Mouse (Mus musculus) kidney, embryonic 15.5 days (tissue): ENCODE measurements around the gene Sv2c. TPM values are rescaled to one million over a fixed set of nuclear protein-coding genes. Genes with fewer than 3 reads are reported as not detected.
"Not testable (repeated sequence)": the region's sequence is repeated elsewhere in the genome, so short reads cannot be mapped to it uniquely, and the experiment has no call there.

Source experiments
- ATAC-seq: fragments of 200-750 bp; cut with Nextera tagmentation; replicated peaks from 2 replicates; pipeline ENCODE4 v1.8.0; 2017; ENCODE audit warnings: moderate TSS enrichment; ENCODE audit not compliant: low FRiP score
- H3K27ac ChIP-seq: fragments of 300-500 bp; sonication (generic); 2 replicates; pipeline ENCODE4 v1.5.1; 2015; ENCODE audit warnings: mild to moderate bottlenecking, inconsistent platforms
- H3K27me3 ChIP-seq: fragments of 300-500 bp; sonication (generic); 2 replicates; pipeline ENCODE4 v1.6.1; 2015; ENCODE audit warnings: inconsistent platforms
- H3K36me3 ChIP-seq: fragments of 300-500 bp; sonication (generic); 2 replicates; pipeline ENCODE4 v1.6.1; 2015; ENCODE audit warnings: inconsistent platforms
- H3K4me1 ChIP-seq: fragments of 300-500 bp; sonication (generic); 2 replicates; pipeline ENCODE4 v1.6.1; 2015; ENCODE audit warnings: inconsistent platforms
- H3K4me2 ChIP-seq: fragments of 300-500 bp; sonication (generic); 2 replicates; pipeline ENCODE4 v1.6.1; 2015; ENCODE audit warnings: moderate library complexity, mild to moderate bottlenecking, inconsistent platforms
- H3K4me3 ChIP-seq: fragments of 300-500 bp; sonication (generic); replicated peaks from 2 replicates; pipeline ENCODE4 v1.5.1; 2015; ENCODE audit warnings: mild to moderate bottlenecking, inconsistent platforms
- H3K9ac ChIP-seq: fragments of 300-500 bp; sonication (generic); 2 replicates; pipeline ENCODE4 v1.6.1; 2015; ENCODE audit warnings: mild to moderate bottlenecking, inconsistent platforms
- H3K9me3 ChIP-seq: fragments of 300-500 bp; sonication (generic); replicated peaks from 2 replicates; pipeline ENCODE4 v1.6.1; 2016; ENCODE audit warnings: inconsistent platforms
- WGBS: fragments of 180-500 bp; shearing (Covaris S2); methylation state at CpG from one replicate; pipeline ENCODE4 v1.1.7; 2015; ENCODE audit warnings: mixed read lengths; 5-methylcytosine and 5-hydroxymethylcytosine counted together
- polyA plus RNA-seq: library from polyadenylated mRNA; unstranded; fragments of >200 nt; fragmentation: Nextera tagmentation; extraction: Ambion mirVana; gene quantifications from 2 replicates; pipeline ENCODE4 v1.2.1, GENCODE M21; 2015

Sv2c gene
- polyA plus RNA-seq, 1 experiment from 2014 or later, result 1.4 TPM

- 72% methylated on average over 6 of the region's 6 CpGs for WGBS
- Histone ChIP-seq H3K27ac (no peak overlapping the region), H3K27me3 (peaks cover 56% of the 10 kb centered on the region), H3K9me3 (no peaks in the 10 kb centered on the region), H3K4me2 (no peak overlapping the region), H3K4me3 (no peak overlapping the region), H3K9ac (no peak overlapping the region), H3K4me1 (peaks cover 12% of the 10 kb centered on the region), H3K36me3 (no peaks in the 10 kb centered on the region)
- no peak for ATAC-seq
Measured at GRCm38 (mm10) chr13:96126669-96127068, 5.7 kb downstream of the Sv2c start.

- peaks cover 39% of the 10 kb centered on the region for H3K27me3 ChIP-seq
- H3K4me2 ChIP-seq, result no peak overlapping the region
- no peaks in the 10 kb centered on the region for H3K36me3 ChIP-seq
- H3K4me3 ChIP-seq, result no peak overlapping the region
- no peak overlapping the region for H3K9ac ChIP-seq
- H3K4me1 ChIP-seq, result no peaks in the 10 kb centered on the region
- no peak overlapping the region for H3K27ac ChIP-seq
- ATAC-seq, result no peak
- H3K9me3 ChIP-seq, result no peaks in the 10 kb centered on the region
- WGBS, result 67% methylated on average over 5 of the region's 5 CpGs
Measured at GRCm38 (mm10) chr13:96125011-96125410, 7.4 kb downstream of the Sv2c start.

- Histone ChIP-seq H3K36me3 (no peaks in the 10 kb centered on the region), H3K27me3 (no peaks in the 10 kb centered on the region), H3K4me3 (no peak overlapping the region), H3K9ac (no peak overlapping the region), H3K27ac (no peak overlapping the region), H3K4me2 (no peak overlapping the region), H3K4me1 (no peaks in the 10 kb centered on the region), H3K9me3 (no peaks in the 10 kb centered on the region)
- no peak for ATAC-seq
- 81% methylated on average over 2 of the region's 2 CpGs for WGBS
Measured at GRCm38 (mm10) chr13:96112711-96113110, 19.7 kb downstream of the Sv2c start.

GRCm38 (mm10) chr13:96110767-96111166, 21.6 kb downstream of the Sv2c start:
- Histone ChIP-seq H3K9me3 (no peaks in the 10 kb centered on the region), H3K4me3 (no peak overlapping the region), H3K4me1 (no peaks in the 10 kb centered on the region), H3K36me3 (no peaks in the 10 kb centered on the region), H3K4me2 (no peak overlapping the region), H3K27me3 (no peaks in the 10 kb centered on the region), H3K27ac (no peak overlapping the region), H3K9ac (no peak overlapping the region)
- WGBS, result 66% methylated on average over 3 of the region's 3 CpGs
- no peak for ATAC-seq

GRCm38 (mm10) chr13:96106367-96106766, 26.0 kb downstream of the Sv2c start:
- no peak for ATAC-seq
- Histone ChIP-seq H3K36me3 (no peaks in the 10 kb centered on the region), H3K9ac (no peak overlapping the region), H3K4me2 (no peak overlapping the region), H3K9me3 (no peaks in the 10 kb centered on the region), H3K4me3 (no peak overlapping the region), H3K4me1 (no peaks in the 10 kb centered on the region), H3K27ac (no peak overlapping the region), H3K27me3 (no peaks in the 10 kb centered on the region)
- WGBS, result 47% methylated on average over 4 of the region's 4 CpGs

GRCm38 (mm10) chr13:96090929-96091328, 41.4 kb downstream of the Sv2c start:
- H3K36me3 ChIP-seq, result no peaks in the 10 kb centered on the region
- no peaks in the 10 kb centered on the region for H3K4me1 ChIP-seq
- H3K4me3 ChIP-seq, result no peak overlapping the region
- no peak overlapping the region for H3K4me2 ChIP-seq
- no peak overlapping the region for H3K27ac ChIP-seq
- no peak overlapping the region for H3K9ac ChIP-seq
- no peak for ATAC-seq
- WGBS, result 76% methylated on average over 4 of the region's 4 CpGs
- no peaks in the 10 kb centered on the region for H3K27me3 ChIP-seq
- no peaks in the 10 kb centered on the region for H3K9me3 ChIP-seq

GRCm38 (mm10) chr13:96085581-96086302, 46.6 kb downstream of the Sv2c start:
- no peak overlapping the region for H3K27ac ChIP-seq
- H3K4me1 ChIP-seq, result no peaks in the 10 kb centered on the region
- H3K27me3 ChIP-seq, result no peaks in the 10 kb centered on the region
- no peak overlapping the region for H3K9ac ChIP-seq
- no peak for ATAC-seq
- H3K36me3 ChIP-seq, result no peaks in the 10 kb centered on the region
- no peak overlapping the region for H3K4me2 ChIP-seq
- H3K4me3 ChIP-seq, result no peak overlapping the region
- no peaks in the 10 kb centered on the region for H3K9me3 ChIP-seq
- 88% methylated on average over 7 of the region's 7 CpGs for WGBS

- not testable (repeated sequence) for ATAC-seq, H3K4me1 ChIP-seq, H3K9ac ChIP-seq, H3K9me3 ChIP-seq, H3K27me3 ChIP-seq, H3K36me3 ChIP-seq, H3K4me2 ChIP-seq, H3K4me3 ChIP-seq, H3K27ac ChIP-seq
- 88% methylated on average over 1 of the region's 1 CpGs for WGBS
Measured at GRCm38 (mm10) chr13:96081754-96082153, 50.6 kb downstream of the Sv2c start, which contains the start of gene Gm17190. Gm17190 (plus strand) TSS chr13:96082054.

- not testable (repeated sequence) for H3K4me3 ChIP-seq, H3K9me3 ChIP-seq, H3K27me3 ChIP-seq, H3K27ac ChIP-seq, H3K9ac ChIP-seq, H3K4me1 ChIP-seq, H3K4me2 ChIP-seq, ATAC-seq, H3K36me3 ChIP-seq
- 87% methylated on average over 3 of the region's 3 CpGs for WGBS
Measured at GRCm38 (mm10) chr13:96081276-96081675, 51.1 kb downstream of the Sv2c start, which contains the start of gene Gm20075. Gm20075 (minus strand) TSS chr13:96081376.

GRCm38 (mm10) chr13:96073555-96073954, 58.8 kb downstream of the Sv2c start:
- no peak overlapping the region for H3K9ac ChIP-seq
- no peaks in the 10 kb centered on the region for H3K4me1 ChIP-seq
- H3K9me3 ChIP-seq, result no peaks in the 10 kb centered on the region
- ATAC-seq, result no peak
- no peak overlapping the region for H3K4me2 ChIP-seq
- no peaks in the 10 kb centered on the region for H3K36me3 ChIP-seq
- no peak overlapping the region for H3K27ac ChIP-seq
- H3K27me3 ChIP-seq, result no peaks in the 10 kb centered on the region
- 56% methylated on average over 8 of the region's 8 CpGs for WGBS
- no peak overlapping the region for H3K4me3 ChIP-seq

- H3K9me3 ChIP-seq, result no peaks in the 10 kb centered on the region
- ATAC-seq, result no peak
- H3K36me3 ChIP-seq, result no peaks in the 10 kb centered on the region
- H3K9ac ChIP-seq, result no peak overlapping the region
- WGBS, result 79% methylated on average over 3 of the region's 3 CpGs
- H3K4me1 ChIP-seq, result no peaks in the 10 kb centered on the region
- H3K27me3 ChIP-seq, result no peaks in the 10 kb centered on the region
- no peak overlapping the region for H3K27ac ChIP-seq
- H3K4me2 ChIP-seq, result no peak overlapping the region
- H3K4me3 ChIP-seq, result no peak overlapping the region
Measured at GRCm38 (mm10) chr13:96052755-96053154, 79.6 kb downstream of the Sv2c start.

GRCm38 (mm10) chr13:96045396-96045795, 87.0 kb downstream of the Sv2c start:
- no peak overlapping the region for H3K4me2 ChIP-seq
- no peaks in the 10 kb centered on the region for H3K27me3 ChIP-seq
- no peaks in the 10 kb centered on the region for H3K4me1 ChIP-seq
- WGBS, result 84% methylated on average over 5 of the region's 5 CpGs
- H3K9ac ChIP-seq, result no peak overlapping the region
- no peak overlapping the region for H3K27ac ChIP-seq
- no peak overlapping the region for H3K4me3 ChIP-seq
- no peaks in the 10 kb centered on the region for H3K9me3 ChIP-seq
- no peak for ATAC-seq
- no peaks in the 10 kb centered on the region for H3K36me3 ChIP-seq
